In the genomic region with DNA sequence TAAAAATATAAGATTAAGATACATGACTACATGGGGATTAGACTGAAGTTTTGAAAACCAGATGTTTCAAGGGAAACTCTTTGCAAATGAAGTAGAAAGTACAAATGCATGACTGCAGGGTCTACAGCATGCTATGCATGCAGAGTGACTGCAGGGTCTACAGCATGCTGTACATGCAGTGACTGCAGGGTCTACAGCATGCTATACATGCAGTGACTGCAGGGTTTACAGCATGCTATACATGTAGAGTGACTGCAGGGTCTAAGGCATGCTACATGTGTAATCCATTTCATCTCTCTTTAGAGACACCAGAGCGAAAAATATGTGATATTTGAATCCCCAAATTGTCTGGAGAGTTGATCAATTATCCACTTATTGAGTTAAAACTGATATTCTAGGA, we compare ENCODE assay signal across 32 mouse cellular contexts.
"Had no signal": no experiment of that assay in that cellular context is flagged by ENCODE, and none has a peak within 500 bp of the region (broad histone marks: within the 10 kb centered on the region; RNA-seq: fewer than 3 reads in every experiment).

No protein-coding gene starts in this region.

- H3K9ac ChIP-seq: limb, embryonic 12.5 days; limb, embryonic 13.5 days; limb, embryonic 15.5 days; liver, embryonic 12.5 days; liver, embryonic 13.5 days; liver, embryonic 14.5 days; liver, embryonic 15.5 days; liver, postnatal 0 days; lung, embryonic 14.5 days; lung, embryonic 15.5 days; midbrain, embryonic 12.5 days; midbrain, embryonic 13.5 days; midbrain, embryonic 15.5 days; neural tube, embryonic 12.5 days had no signal

- ATAC-seq: liver, embryonic 12.5 days; liver, postnatal 0 days; lung, postnatal 0 days; midbrain, embryonic 13.5 days; midbrain, embryonic 15.5 days; midbrain, embryonic 16.5 days had no signal

- H3K4me2 ChIP-seq: limb, embryonic 12.5 days; limb, embryonic 13.5 days; limb, embryonic 15.5 days; liver, embryonic 11.5 days; liver, embryonic 12.5 days; liver, embryonic 13.5 days; liver, embryonic 15.5 days; lung, embryonic 14.5 days; lung, embryonic 15.5 days; midbrain, embryonic 11.5 days; midbrain, embryonic 12.5 days; midbrain, embryonic 13.5 days; midbrain, embryonic 15.5 days; neural tube, embryonic 12.5 days had no signal

- H3K36me3 ChIP-seq: limb, embryonic 10.5 days; limb, embryonic 12.5 days; limb, embryonic 13.5 days; limb, embryonic 15.5 days; liver, embryonic 12.5 days; liver, embryonic 13.5 days; liver, embryonic 15.5 days; lung, embryonic 15.5 days; midbrain, embryonic 10.5 days; midbrain, embryonic 12.5 days; midbrain, embryonic 13.5 days; midbrain, embryonic 15.5 days; neural tube, embryonic 12.5 days had no signal

- DNase-seq: left cerebral cortex, postnatal 4 days; liver; liver, embryonic 13.5 days; liver, postnatal 0 days; lung, adult 18-20 months; lung, adult 2 months; lung, embryonic 14.5 days; lung, postnatal 10 days; lung, postnatal 14 days; lung, postnatal 36 days; lung, postnatal 4 days; midbrain, embryonic 14.5 days had no signal

- H3K4me1 ChIP-seq: limb, embryonic 13.5 days; limb, embryonic 15.5 days; liver, embryonic 12.5 days; liver, embryonic 13.5 days; liver, embryonic 15.5 days; lung, embryonic 15.5 days; megakaryocyte, embryonic 14.5 days; midbrain, embryonic 10.5 days; midbrain, embryonic 12.5 days; midbrain, embryonic 13.5 days; midbrain, embryonic 15.5 days; neural tube, embryonic 12.5 days had no signal

- H3K9me3 ChIP-seq: limb, embryonic 10.5 days; limb, embryonic 12.5 days; limb, embryonic 13.5 days; limb, embryonic 15.5 days; liver, embryonic 12.5 days; liver, embryonic 13.5 days; liver, embryonic 15.5 days; lung, embryonic 15.5 days; megakaryocyte, embryonic 14.5 days; midbrain, embryonic 10.5 days; midbrain, embryonic 12.5 days; midbrain, embryonic 13.5 days; midbrain, embryonic 15.5 days; neural tube, embryonic 12.5 days had no signal

- H3K4me3 ChIP-seq: limb, embryonic 10.5 days; limb, embryonic 12.5 days; limb, embryonic 13.5 days; limb, embryonic 15.5 days; liver, embryonic 12.5 days; liver, embryonic 13.5 days; liver, embryonic 15.5 days; lung, embryonic 15.5 days; megakaryocyte, embryonic 14.5 days; midbrain, embryonic 10.5 days; midbrain, embryonic 12.5 days; midbrain, embryonic 13.5 days; midbrain, embryonic 15.5 days; myocyte; neural tube, embryonic 12.5 days had no signal

- H3K27me3 ChIP-seq: limb, embryonic 13.5 days; limb, embryonic 15.5 days; liver, embryonic 12.5 days; liver, embryonic 13.5 days; liver, embryonic 15.5 days; lung, embryonic 15.5 days; midbrain, embryonic 12.5 days; midbrain, embryonic 13.5 days; midbrain, embryonic 15.5 days; neural tube, embryonic 12.5 days had no signal

- H3K27ac ChIP-seq: limb, embryonic 10.5 days; limb, embryonic 12.5 days; limb, embryonic 13.5 days; limb, embryonic 15.5 days; liver, embryonic 12.5 days; liver, embryonic 13.5 days; liver, embryonic 14.5 days; liver, embryonic 15.5 days; lung, embryonic 15.5 days; macrophage; midbrain, embryonic 10.5 days; midbrain, embryonic 12.5 days; midbrain, embryonic 13.5 days; midbrain, embryonic 15.5 days; neural tube, embryonic 12.5 days had no signal
